Mouse (Mus musculus) adrenal gland (tissue): ENCODE measurements around the gene Mcm8.

ENCODE experiments used
- intact Hi-C: fragments of 180-260 bp; cut with DNase I; formaldehyde crosslinking; loops from one replicate; pipeline ENCODE4 v1.15.1; 2025

Mcm8 gene

GRCm38 (mm10) chr2:132870286-132870685, 54.3 kb downstream of the Mcm8 start:
- intact Hi-C loops, result no loop called here

GRCm38 (mm10) chr2:132871663-132872062, 55.7 kb downstream of the Mcm8 start:
- intact Hi-C loops, result no loop called here

- intact Hi-C loops, result no loop called here
These were observed 57.9 kb downstream of the Mcm8 start for GRCm38 (mm10) chr2:132873657-132874326.

- intact Hi-C loops, result no loop called here
These were observed 61.0 kb downstream of the Mcm8 start for GRCm38 (mm10) chr2:132876991-132877390.

- intact Hi-C loops, result no loop called here
These were observed 63.5 kb downstream of the Mcm8 start for GRCm38 (mm10) chr2:132879261-132880044.

GRCm38 (mm10) chr2:132880844-132881645, 65.1 kb downstream of the Mcm8 start, which contains the start of gene Lrrn4:
Gene Lrrn4, minus strand, starts transcription at chr2:132880891.
- intact Hi-C loops, result no loop called here

GRCm38 (mm10) chr2:132884303-132884967, 68.5 kb downstream of the Mcm8 start:
- intact Hi-C loops, result no loop called here

- intact Hi-C loops, result no loop called here
These were observed 69.4 kb downstream of the Mcm8 start for GRCm38 (mm10) chr2:132885312-132885711.
